Mouse (Mus musculus) limb, embryonic 11.5 days (tissue): ENCODE data around the gene Xylt1. TPM values are rescaled to one million over a fixed set of nuclear protein-coding genes. Genes with fewer than 3 reads are reported as not detected.

ENCODE experiments used
- ATAC-seq: fragments of 200-750 bp; cut with Nextera tagmentation; 2 replicates; pipeline ENCODE4 v1.8.0; 2017; ENCODE audit warnings: low read depth; ENCODE audit not compliant: insufficient number of reproducible peaks, low FRiP score, low TSS enrichment
- DNase-seq: peaks from one replicate; pipeline ENCODE4 v3.0.0-alpha.2; 2015; ENCODE audit warnings: low spot score
- H3K27ac ChIP-seq: fragments of 300-500 bp; sonication (generic); replicated peaks from 2 replicates; pipeline ENCODE4 v1.5.1; 2014; ENCODE audit warnings: low read depth, mild to moderate bottlenecking, low read length
- H3K27me3 ChIP-seq: fragments of 300-500 bp; sonication (generic); 2 replicates; pipeline ENCODE4 v1.6.1; 2014; ENCODE audit warnings: mild to moderate bottlenecking, low read length, mixed read lengths; ENCODE audit not compliant: control insufficient read depth, insufficient read depth
- H3K36me3 ChIP-seq: fragments of 300-500 bp; sonication (generic); 2 replicates; pipeline ENCODE4 v1.6.1; 2014; ENCODE audit warnings: mild to moderate bottlenecking, low read length, moderate library complexity, mixed read lengths; ENCODE audit not compliant: control insufficient read depth, insufficient read depth
- H3K4me1 ChIP-seq: fragments of 300-500 bp; sonication (generic); 2 replicates; pipeline ENCODE4 v1.6.1; 2014; ENCODE audit warnings: low read length, mixed read lengths; ENCODE audit not compliant: control insufficient read depth, insufficient read depth
- H3K4me2 ChIP-seq: fragments of 300-500 bp; sonication (generic); 2 replicates; pipeline ENCODE4 v1.6.1; 2014; ENCODE audit warnings: low read depth, mild to moderate bottlenecking, moderate library complexity; ENCODE audit not compliant: severe bottlenecking
- H3K4me3 ChIP-seq: fragments of 300-500 bp; sonication (generic); 2 replicates; pipeline ENCODE4 v1.5.1; 2014; ENCODE audit warnings: low read depth, low read length
- H3K9ac ChIP-seq: fragments of 300-500 bp; sonication (generic); 2 replicates; pipeline ENCODE4 v1.6.1; 2014; ENCODE audit warnings: mild to moderate bottlenecking, low read length
- H3K9me3 ChIP-seq: fragments of 300-500 bp; sonication (generic); 2 replicates; pipeline ENCODE4 v1.6.1; 2016; ENCODE audit warnings: low read length; ENCODE audit not compliant: control insufficient read depth
- WGBS: fragments of 180-500 bp; shearing (Covaris S2); extraction: QIAGEN DNeasy Blood & Tissue Kit; methylation state at CpG from one replicate; pipeline ENCODE4 v1.1.7; 2014; 5-methylcytosine and 5-hydroxymethylcytosine counted together
- polyA plus RNA-seq: library from polyadenylated mRNA; unstranded; fragments of >200 nt; fragmentation: Nextera tagmentation; extraction: Ambion mirVana; gene quantifications from 2 replicates; pipeline ENCODE4 v1.2.1, GENCODE M21; 2014

The Xylt1 gene
- polyA plus RNA-seq, 1 experiment from 2014 or later: 1.4 TPM

GRCm38 (mm10) chr7:117452269-117452668 is 71.5 kb downstream of the Xylt1 start:
- 58% methylated on average over 2 of the region's 2 CpGs for WGBS
- Histone ChIP-seq H3K9me3 (no peaks in the 10 kb centered on the region), H3K36me3 (no peaks in the 10 kb centered on the region), H3K27ac (no peak overlapping the region), H3K4me3 (no peak overlapping the region), H3K9ac (no peak overlapping the region), H3K4me1 (0 out of 2 replicates have a peak, but pooled peaks cover 4% of the 10 kb centered on the region), H3K4me2 (no peak overlapping the region), H3K27me3 (no peaks in the 10 kb centered on the region)
- no peak for DNase-seq
- no peak for ATAC-seq

- WGBS: 90% methylated on average over 11 of the region's 11 CpGs
Measured at GRCm38 (mm10) chr7:117454789-117455548, 74.2 kb downstream of the Xylt1 start.

GRCm38 (mm10) chr7:117462196-117462935 is 81.6 kb downstream of the Xylt1 start:
- no peak overlapping the region for H3K9ac ChIP-seq
- no peak for ATAC-seq
- H3K27ac ChIP-seq: no peak overlapping the region
- H3K4me2 ChIP-seq: no peak overlapping the region
- 0 out of 2 replicates have a peak, but pooled peaks cover 3% of the 10 kb centered on the region for H3K4me1 ChIP-seq
- DNase-seq: no peak
- no peak overlapping the region for H3K4me3 ChIP-seq
- H3K9me3 ChIP-seq: no peaks in the 10 kb centered on the region
- 66% methylated on average over 7 of the region's 7 CpGs for WGBS
- no peaks in the 10 kb centered on the region for H3K36me3 ChIP-seq
- no peaks in the 10 kb centered on the region for H3K27me3 ChIP-seq

More at GRCm38 (mm10) chr7:117454789-117455548, 74.2 kb downstream of the Xylt1 start:
- Histone ChIP-seq H3K36me3 (no peaks in the 10 kb centered on the region), H3K4me3 (no peak overlapping the region), H3K4me1 (0 out of 2 replicates have a peak, but pooled peaks cover 4% of the 10 kb centered on the region), H3K4me2 (no peak overlapping the region), H3K9ac (no peak overlapping the region), H3K27ac (no peak overlapping the region), H3K9me3 (no peaks in the 10 kb centered on the region), H3K27me3 (no peaks in the 10 kb centered on the region)
- DNase-seq: no peak
- ATAC-seq: no peak

GRCm38 (mm10) chr7:117464956-117465355 is 84.2 kb downstream of the Xylt1 start:
- 0 out of 2 replicates have a peak, but pooled peaks cover 3% of the 10 kb centered on the region for H3K4me1 ChIP-seq
- no peaks in the 10 kb centered on the region for H3K27me3 ChIP-seq
- no peak overlapping the region for H3K27ac ChIP-seq
- DNase-seq: no peak
- no peak overlapping the region for H3K4me2 ChIP-seq
- no peaks in the 10 kb centered on the region for H3K9me3 ChIP-seq
- WGBS: 90% methylated on average over 4 of the region's 4 CpGs
- ATAC-seq: no peak
- H3K9ac ChIP-seq: no peak overlapping the region
- H3K36me3 ChIP-seq: no peaks in the 10 kb centered on the region
- H3K4me3 ChIP-seq: no peak overlapping the region

GRCm38 (mm10) chr7:117466006-117466780 is 85.4 kb downstream of the Xylt1 start:
- DNase-seq (no peak), ATAC-seq (no peak)
- Histone ChIP-seq H3K27me3 (no peaks in the 10 kb centered on the region), H3K4me3 (no peak overlapping the region), H3K27ac (no peak overlapping the region), H3K9me3 (no peaks in the 10 kb centered on the region), H3K4me2 (no peak overlapping the region), H3K9ac (no peak overlapping the region), H3K36me3 (no peaks in the 10 kb centered on the region), H3K4me1 (0 out of 2 replicates have a peak, but pooled peaks cover 3% of the 10 kb centered on the region)
- WGBS: 94% methylated on average over 7 of the region's 7 CpGs

- ATAC-seq: no peak
Measured at GRCm38 (mm10) chr7:117470243-117470802, 89.5 kb downstream of the Xylt1 start.

GRCm38 (mm10) chr7:117472055-117472780 is 91.4 kb downstream of the Xylt1 start:
- H3K9ac ChIP-seq: no peak overlapping the region
- 38% methylated on average over 11 of the region's 11 CpGs for WGBS
- H3K4me1 ChIP-seq: no peaks in the 10 kb centered on the region
- H3K27ac ChIP-seq: no peak overlapping the region
- H3K4me2 ChIP-seq: no peak overlapping the region
- no peaks in the 10 kb centered on the region for H3K36me3 ChIP-seq
- ATAC-seq (no peak), DNase-seq (no peak)
- H3K27me3 ChIP-seq: no peaks in the 10 kb centered on the region
- H3K4me3 ChIP-seq: no peak overlapping the region
- H3K9me3 ChIP-seq: no peaks in the 10 kb centered on the region

More at GRCm38 (mm10) chr7:117470243-117470802, 89.5 kb downstream of the Xylt1 start:
- WGBS: 76% methylated on average over 3 of the region's 3 CpGs
- no peak overlapping the region for H3K9ac ChIP-seq
- no peaks in the 10 kb centered on the region for H3K9me3 ChIP-seq
- H3K4me2 ChIP-seq: no peak overlapping the region
- H3K27me3 ChIP-seq: no peaks in the 10 kb centered on the region
- H3K36me3 ChIP-seq: no peaks in the 10 kb centered on the region
- DNase-seq: no peak
- no peaks in the 10 kb centered on the region for H3K4me1 ChIP-seq
- no peak overlapping the region for H3K27ac ChIP-seq
- no peak overlapping the region for H3K4me3 ChIP-seq
